Mouse (Mus musculus) ES-E14 (cell line): ENCODE results near the gene Slc25a5. TPM values are rescaled to one million over a fixed set of nuclear protein-coding genes. Genes with fewer than 3 reads are reported as not detected.
A peak's percentile ranks its signal among the peaks of the same experiment; 100 is the strongest.

Experiments
- DNase-seq: peaks from one replicate; pipeline ENCODE4 v3.0.0-alpha.2; 2013; ENCODE audit warnings: low read depth, low spot score
- H3K27ac ChIP-seq: 2 replicates; pipeline ENCODE4 v1.5.1; 2012; ENCODE audit warnings: low read depth, mild to moderate bottlenecking, low read length, moderate library complexity, mixed read lengths; ENCODE audit not compliant: poor library complexity, insufficient read depth, severe bottlenecking
- H3K36me3 ChIP-seq: 2 replicates; pipeline ENCODE4 v1.6.1; 2012; ENCODE audit warnings: mild to moderate bottlenecking, low read length, moderate library complexity, mixed read lengths; ENCODE audit not compliant: control insufficient read depth, poor library complexity, insufficient read depth, severe bottlenecking
- H3K4me1 ChIP-seq, 2 experiments: fragments of 150-350 bp in 1 of 2; sonication (generic) in 1 of 2; 2 replicates each; pipeline ENCODE4 v1.6.1; 2012; ENCODE audit warnings: low read length in 2 of 2, mild to moderate bottlenecking in 1 of 2, mixed read lengths in 1 of 2; ENCODE audit not compliant: control insufficient read depth in 2 of 2, insufficient read depth in 2 of 2, poor library complexity in 1 of 2
- H3K4me3 ChIP-seq, 2 experiments: fragments of 150-350 bp in 1 of 2; sonication (generic) in 1 of 2; 2 replicates each; pipeline ENCODE4 v1.5.1; 2012; ENCODE audit warnings: low read length in 2 of 2, low read depth in 1 of 2, mild to moderate bottlenecking in 1 of 2, mixed read lengths in 1 of 2; ENCODE audit not compliant: insufficient read depth in 1 of 2, poor library complexity in 1 of 2, severe bottlenecking in 1 of 2
- H3K9ac ChIP-seq: 2 replicates; pipeline ENCODE4 v1.6.1; 2012; ENCODE audit warnings: low read depth, mild to moderate bottlenecking, low read length, mixed read lengths; ENCODE audit not compliant: poor library complexity, insufficient read depth, severe bottlenecking
- H3K9me3 ChIP-seq: fragments of 150-350 bp; sonication (generic); 2 replicates; pipeline ENCODE4 v1.6.1; 2012; ENCODE audit warnings: low read depth, mild to moderate bottlenecking, low read length; ENCODE audit not compliant: control insufficient read depth, insufficient read depth
- CHD2 ChIP-seq: IDR thresholded peaks from 2 replicates; pipeline ENCODE4 v1.6.1; 2014; ENCODE audit warnings: mild to moderate bottlenecking, low read depth, low read length, inconsistent platforms
- HCFC1 ChIP-seq: IDR thresholded peaks from 2 replicates; pipeline ENCODE4 v1.6.1; 2012; ENCODE audit warnings: low read length, inconsistent platforms, borderline replicate concordance; ENCODE audit not compliant: insufficient read depth
- MAFK ChIP-seq: IDR thresholded peaks from 2 replicates; pipeline ENCODE4 v1.6.1; 2014; ENCODE audit warnings: mild to moderate bottlenecking, low read depth, low read length, inconsistent platforms; ENCODE audit not compliant: insufficient read depth
- ZC3H11A ChIP-seq: IDR thresholded peaks from 2 replicates; pipeline ENCODE4 v1.6.1; 2012; ENCODE audit warnings: low read depth, mild to moderate bottlenecking, inconsistent platforms, low read length, borderline replicate concordance
- ZNF384 ChIP-seq: IDR thresholded peaks from 2 replicates; pipeline ENCODE4 v1.6.1; 2012; ENCODE audit warnings: low read depth, low read length, inconsistent platforms
- in situ Hi-C, 2 experiments: fragments of 600-800 bp; cut with MboI; formaldehyde crosslinking; loops; one replicate each; pipeline ENCODE4 v1.15.1; 2025; ENCODE audit warnings: low sequenced_read_pairs in 2 of 2, inconsistent platforms in 1 of 2; ENCODE audit not compliant: unreplicated experiment in 2 of 2
- total RNA-seq: library from RNA; depleted of rRNA; stranded (reverse); fragments of 300-350 nt; gene quantifications from 2 replicates; pipeline ENCODE4 v1.2.3, GENCODE M21; 2012

Gene Slc25a5
- total RNA-seq, 1 experiment: 605 TPM

- Histone ChIP-seq H3K4me1 (peaks cover 2 to 5% of the 10 kb centered on the region in 2 experiments; a peak in 1 of 4 replicates), H3K36me3 (no peaks in the 10 kb centered on the region), H3K9me3 (no peaks in the 10 kb centered on the region), H3K9ac (no peak overlapping the region), H3K4me3 (peak overlapping the region; percentile 55 to 59), H3K27ac (peak overlapping the region; percentile 74; the same call in 1 of the 2 replicates)
- in situ Hi-C loops: no loop called here
- TF ChIP-seq HCFC1: no peak
- TF ChIP-seq ZNF384: no peak
- TF ChIP-seq MAFK: no peak
- TF ChIP-seq ZC3H11A: no peak
- no peak for TF ChIP-seq CHD2
- DNase-seq: no peak
Measured at GRCm38 (mm10) chrX:36816953-36817441, 21.5 kb downstream of the Slc25a5 start.

- TF ChIP-seq ZNF384: no peak
- no peak for TF ChIP-seq HCFC1
- no peak for TF ChIP-seq ZC3H11A
- no peak for TF ChIP-seq MAFK
- TF ChIP-seq CHD2: no peak
- no peak for DNase-seq
- in situ Hi-C loops: no loop called here
- Histone ChIP-seq H3K9ac (no peak overlapping the region), H3K9me3 (no peaks in the 10 kb centered on the region), H3K36me3 (no peaks in the 10 kb centered on the region), H3K4me3 (no peak overlapping the region), H3K27ac (no peak overlapping the region), H3K4me1 (peaks cover 2% of the 10 kb centered on the region in 2 experiments; a peak in 1 of 4 replicates)
Measured at GRCm38 (mm10) chrX:36819575-36819974, 24.1 kb downstream of the Slc25a5 start.

- no peak overlapping the region for H3K27ac ChIP-seq
- TF ChIP-seq ZNF384: no peak
- peak; percentile 77 for TF ChIP-seq ZC3H11A
- no peak overlapping the region for H3K9ac ChIP-seq
- H3K9me3 ChIP-seq: no peaks in the 10 kb centered on the region
- H3K4me3 ChIP-seq: no peak overlapping the region
- H3K36me3 ChIP-seq: no peaks in the 10 kb centered on the region
- 0 out of 4 replicates have a peak, but pooled peaks cover 0 to under 1% of the 10 kb centered on the region in 2 experiments for H3K4me1 ChIP-seq
- in situ Hi-C loops: no loop called here
- DNase-seq: no peak
Measured at GRCm38 (mm10) chrX:36820201-36820600, 24.8 kb downstream of the Slc25a5 start.

- in situ Hi-C loops: no loop called here
- H3K4me3 ChIP-seq: no peak overlapping the region
Measured at GRCm38 (mm10) chrX:36823932-36824711, 28.7 kb downstream of the Slc25a5 start.

GRCm38 (mm10) chrX:36825032-36825431 lies 29.6 kb downstream of the Slc25a5 start:
- Histone ChIP-seq H3K9me3 (no peaks in the 10 kb centered on the region), H3K36me3 (no peaks in the 10 kb centered on the region), H3K9ac (no peak overlapping the region), H3K27ac (no peak overlapping the region), H3K4me3 (no peak overlapping the region), H3K4me1 (no peaks in the 10 kb centered on the region)
- TF ChIP-seq ZNF384 (no peak), MAFK (no peak), CHD2 (no peak), ZC3H11A (no peak), HCFC1 (no peak)
- DNase-seq: no peak
- in situ Hi-C loops: no loop called here

More at GRCm38 (mm10) chrX:36823932-36824711, 28.7 kb downstream of the Slc25a5 start:
- Histone ChIP-seq H3K27ac (no peak overlapping the region), H3K4me1 (no peaks in the 10 kb centered on the region), H3K36me3 (no peaks in the 10 kb centered on the region), H3K9me3 (no peaks in the 10 kb centered on the region), H3K9ac (no peak overlapping the region)
- DNase-seq: no peak
- TF ChIP-seq ZNF384: no peak
